Mouse (Mus musculus) midbrain, embryonic 11.5 days (tissue): ENCODE results near the gene Zdhhc13. TPM values are rescaled to one million over a fixed set of nuclear protein-coding genes. Genes with fewer than 3 reads are reported as not detected.

Experiments used
- ATAC-seq: fragments of 200-750 bp; cut with Nextera tagmentation; 2 replicates; pipeline ENCODE4 v1.8.0; 2017; ENCODE audit warnings: moderate TSS enrichment, moderate library complexity; ENCODE audit not compliant: low FRiP score
- DNase-seq: peaks from one replicate; pipeline ENCODE4 v3.0.0; 2015; ENCODE audit warnings: low spot score; ENCODE audit errors: missing footprints
- H3K27ac ChIP-seq: fragments of 300-500 bp; sonication (generic); 2 replicates; pipeline ENCODE4 v1.5.1; 2014; ENCODE audit warnings: low read depth, low read length
- H3K27me3 ChIP-seq: fragments of 300-500 bp; sonication (generic); 2 replicates; pipeline ENCODE4 v1.6.1; 2014; ENCODE audit warnings: mild to moderate bottlenecking, low read length, moderate library complexity, mixed read lengths; ENCODE audit not compliant: control insufficient read depth, insufficient read depth
- H3K36me3 ChIP-seq: fragments of 300-500 bp; sonication (generic); 2 replicates; pipeline ENCODE4 v1.6.1; 2014; ENCODE audit warnings: mild to moderate bottlenecking, low read length, moderate library complexity, mixed read lengths; ENCODE audit not compliant: control insufficient read depth, insufficient read depth
- H3K4me1 ChIP-seq: fragments of 300-500 bp; sonication (generic); 2 replicates; pipeline ENCODE4 v1.6.1; 2014; ENCODE audit warnings: low read length; ENCODE audit not compliant: control insufficient read depth, insufficient read depth
- H3K4me2 ChIP-seq: fragments of 300-500 bp; sonication (generic); 2 replicates; pipeline ENCODE4 v1.6.1; 2014; ENCODE audit warnings: mild to moderate bottlenecking, moderate library complexity
- H3K4me3 ChIP-seq: fragments of 300-500 bp; sonication (generic); 2 replicates; pipeline ENCODE4 v1.5.1; 2014; ENCODE audit warnings: low read depth, low read length
- H3K9ac ChIP-seq: fragments of 300-500 bp; sonication (generic); 2 replicates; pipeline ENCODE4 v1.6.1; 2014; ENCODE audit warnings: low read length
- H3K9me3 ChIP-seq: fragments of 300-500 bp; sonication (generic); 2 replicates; pipeline ENCODE4 v1.6.1; 2016; ENCODE audit warnings: low read length; ENCODE audit not compliant: control insufficient read depth
- WGBS: fragments of 180-500 bp; shearing (Covaris S2); extraction: QIAGEN DNeasy Blood & Tissue Kit; methylation state at CpG from one replicate; pipeline ENCODE4 v1.1.7; 2014; 5-methylcytosine and 5-hydroxymethylcytosine counted together
- polyA plus RNA-seq: library from polyadenylated mRNA; unstranded; fragments of >200 nt; fragmentation: Nextera tagmentation; extraction: Ambion mirVana; gene quantifications from 2 replicates; pipeline ENCODE4 v1.2.1, GENCODE M21; 2014

Zdhhc13 gene
- polyA plus RNA-seq, 1 experiment from 2014 or later = 37.4 TPM

DNA sequence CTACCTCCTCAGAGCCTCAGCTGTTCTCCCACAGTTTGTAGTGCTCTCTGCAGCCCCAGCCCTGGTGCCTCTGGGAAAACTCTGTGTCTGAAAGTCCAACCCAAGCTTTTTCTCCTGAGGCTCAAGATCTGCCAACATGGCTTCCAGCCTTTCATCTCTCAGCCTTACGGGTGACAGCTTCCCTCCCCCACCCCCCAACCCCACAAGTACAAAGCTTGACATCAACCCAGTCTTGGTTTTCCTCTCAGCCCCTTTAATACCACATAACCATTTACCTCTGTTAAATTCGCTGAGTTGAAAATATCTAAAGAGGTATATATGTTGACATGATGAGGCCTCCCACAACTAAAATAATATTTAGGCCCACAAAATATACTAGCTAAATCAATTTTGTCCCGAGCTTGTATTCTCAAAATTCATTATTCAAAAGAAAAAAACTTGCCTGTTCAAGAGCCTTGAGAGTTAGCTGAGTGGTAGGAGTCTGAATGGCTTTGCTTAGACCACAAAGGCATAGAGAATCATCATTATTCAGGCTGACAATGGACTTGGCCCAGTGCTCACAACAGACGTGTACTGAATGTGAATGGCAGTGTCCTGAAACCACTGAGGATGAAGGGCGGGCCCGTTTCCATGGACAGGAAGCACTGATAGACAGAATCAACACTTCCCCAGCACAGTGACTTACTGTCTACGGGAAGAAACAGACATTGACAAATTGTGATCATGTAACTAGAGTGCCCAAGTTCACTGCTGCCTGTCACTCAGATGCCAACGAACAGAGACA, 10.9 kb upstream of the Zdhhc13 start:
- 54% methylated on average over 8 of the region's 8 CpGs for WGBS
- no peak overlapping the region for H3K9ac ChIP-seq
- ATAC-seq (peak; percentile 94), DNase-seq (peak; percentile 84)
- no peaks in the 10 kb centered on the region for H3K36me3 ChIP-seq
- H3K4me1 ChIP-seq = peaks cover 4% of the 10 kb centered on the region; the same call in 1 of the 2 replicates
- no peak overlapping the region for H3K4me3 ChIP-seq
- H3K4me2 ChIP-seq = no peak overlapping the region
- H3K27me3 ChIP-seq = no peaks in the 10 kb centered on the region; the same call in 1 of the 2 replicates
- H3K9me3 ChIP-seq = no peaks in the 10 kb centered on the region
- H3K27ac ChIP-seq = peak overlapping the region; percentile 56

GRCm38 (mm10) chr7:48779110-48779509, 9.7 kb upstream of the Zdhhc13 start:
- DNase-seq (peak; percentile 33), ATAC-seq (no peak)
- Histone ChIP-seq H3K36me3 (no peaks in the 10 kb centered on the region), H3K9ac (no peak overlapping the region), H3K4me3 (no peak overlapping the region), H3K4me2 (no peak overlapping the region), H3K27ac (no peak overlapping the region), H3K27me3 (no peaks in the 10 kb centered on the region; the same call in 1 of the 2 replicates), H3K9me3 (no peaks in the 10 kb centered on the region), H3K4me1 (peaks cover 4% of the 10 kb centered on the region; the same call in 1 of the 2 replicates)
- WGBS = 76% methylated on average over 3 of the region's 3 CpGs

DNA sequence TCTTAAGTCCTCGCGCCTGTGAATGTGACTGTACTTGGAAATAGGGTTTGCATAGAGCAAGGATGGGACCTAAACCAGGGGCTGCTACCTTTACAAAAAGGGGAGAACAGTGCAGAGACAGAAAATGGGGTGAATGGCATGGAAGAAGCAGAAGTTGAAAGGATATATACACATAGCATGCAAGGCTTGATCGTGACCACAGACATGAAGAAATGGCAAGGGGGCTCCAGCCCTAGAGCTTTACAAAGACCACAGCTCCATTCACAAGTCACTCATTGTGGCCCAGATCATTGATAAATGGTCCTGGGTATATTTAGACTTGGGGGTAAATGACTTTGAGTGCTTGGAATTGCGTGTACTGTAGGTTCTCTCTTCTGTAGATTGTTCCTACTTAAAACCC, 6.4 kb upstream of the Zdhhc13 start:
- H3K4me2 ChIP-seq = no peak overlapping the region
- H3K4me1 ChIP-seq = peaks cover 3% of the 10 kb centered on the region; the same call in 1 of the 2 replicates
- no peaks in the 10 kb centered on the region for H3K9me3 ChIP-seq
- no peak for ATAC-seq
- no peak overlapping the region for H3K9ac ChIP-seq
- DNase-seq = no peak
- no peak overlapping the region for H3K4me3 ChIP-seq
- H3K27me3 ChIP-seq = no peaks in the 10 kb centered on the region; the same call in 1 of the 2 replicates
- H3K36me3 ChIP-seq = no peaks in the 10 kb centered on the region
- WGBS = 84% methylated on average over 4 of the region's 4 CpGs
- H3K27ac ChIP-seq = no peak overlapping the region

DNA sequence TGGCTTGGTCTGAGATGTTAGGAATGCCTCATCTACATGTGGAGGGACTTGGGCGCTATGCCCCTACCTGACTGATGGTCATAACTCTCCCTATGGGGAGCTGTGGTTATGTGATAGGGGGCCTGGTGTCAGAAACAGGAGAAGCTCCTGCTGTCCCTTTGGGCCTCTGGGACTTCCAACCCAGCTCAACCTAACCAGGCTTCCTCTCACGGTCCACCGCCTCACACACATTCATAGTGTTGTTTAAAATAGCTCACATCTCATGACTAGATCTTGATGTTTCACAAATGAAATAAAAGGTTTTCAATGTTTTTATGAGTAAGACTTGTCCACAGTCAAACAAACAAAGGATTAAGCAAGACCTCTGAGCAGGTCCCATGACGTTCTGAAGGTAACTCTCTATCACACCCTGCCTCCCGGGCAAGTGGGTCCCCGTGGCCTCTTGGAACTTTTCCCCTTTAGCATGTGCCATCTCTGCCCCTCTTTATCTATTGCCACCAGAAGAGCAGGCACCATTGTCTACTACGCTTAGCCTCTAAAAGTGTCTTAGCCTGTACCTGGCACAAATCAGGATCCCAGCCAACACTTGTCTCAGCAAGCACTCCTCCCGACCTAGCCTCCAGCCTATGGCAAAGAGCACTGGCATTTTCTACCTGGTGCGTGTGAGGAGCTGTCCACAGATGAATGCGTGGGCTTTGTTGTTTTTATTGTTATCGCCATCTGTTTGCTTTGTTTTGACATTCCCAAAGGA, 3.9 kb upstream of the Zdhhc13 start:
- H3K9ac ChIP-seq = no peak overlapping the region
- DNase-seq = no peak
- 89% methylated on average over 11 of the region's 11 CpGs for WGBS
- no peaks in the 10 kb centered on the region for H3K36me3 ChIP-seq
- no peak overlapping the region for H3K4me2 ChIP-seq
- H3K9me3 ChIP-seq = no peaks in the 10 kb centered on the region
- H3K4me1 ChIP-seq = peaks cover under 1% of the 10 kb centered on the region; the same call in 1 of the 2 replicates
- H3K4me3 ChIP-seq = no peak overlapping the region
- ATAC-seq = no peak
- H3K27me3 ChIP-seq = no peaks in the 10 kb centered on the region; the same call in 1 of the 2 replicates
- no peak overlapping the region for H3K27ac ChIP-seq

GRCm38 (mm10) chr7:48788348-48788747, 455 bp upstream of the Zdhhc13 start:
- peak overlapping the region; percentile 24; the same call in 1 of the 2 replicates for H3K4me2 ChIP-seq
- no peaks in the 10 kb centered on the region for H3K36me3 ChIP-seq
- no peak overlapping the region for H3K9ac ChIP-seq
- DNase-seq (no peak), ATAC-seq (peak; percentile 14; the same call in 1 of the 2 replicates)
- no peaks in the 10 kb centered on the region for H3K27me3 ChIP-seq
- no peaks in the 10 kb centered on the region for H3K9me3 ChIP-seq
- peaks cover 5% of the 10 kb centered on the region; the same call in 1 of the 2 replicates for H3K4me1 ChIP-seq
- H3K27ac ChIP-seq = no peak overlapping the region
- H3K4me3 ChIP-seq = peak overlapping the region; percentile 59; the same call in 1 of the 2 replicates
- WGBS = 68% methylated on average over 3 of the region's 3 CpGs

- ATAC-seq (no peak), DNase-seq (no peak)
- 79% methylated on average over 4 of the region's 4 CpGs for WGBS
- Histone ChIP-seq H3K4me1 (peaks cover 5% of the 10 kb centered on the region; the same call in 1 of the 2 replicates), H3K9me3 (no peaks in the 10 kb centered on the region), H3K27ac (no peak overlapping the region), H3K9ac (no peak overlapping the region), H3K36me3 (no peaks in the 10 kb centered on the region), H3K27me3 (no peaks in the 10 kb centered on the region), H3K4me3 (no peak overlapping the region), H3K4me2 (peak overlapping the region; percentile 63; the same call in 1 of the 2 replicates)
Measured at GRCm38 (mm10) chr7:48790117-48790516, 1.3 kb downstream of the Zdhhc13 start.

DNA sequence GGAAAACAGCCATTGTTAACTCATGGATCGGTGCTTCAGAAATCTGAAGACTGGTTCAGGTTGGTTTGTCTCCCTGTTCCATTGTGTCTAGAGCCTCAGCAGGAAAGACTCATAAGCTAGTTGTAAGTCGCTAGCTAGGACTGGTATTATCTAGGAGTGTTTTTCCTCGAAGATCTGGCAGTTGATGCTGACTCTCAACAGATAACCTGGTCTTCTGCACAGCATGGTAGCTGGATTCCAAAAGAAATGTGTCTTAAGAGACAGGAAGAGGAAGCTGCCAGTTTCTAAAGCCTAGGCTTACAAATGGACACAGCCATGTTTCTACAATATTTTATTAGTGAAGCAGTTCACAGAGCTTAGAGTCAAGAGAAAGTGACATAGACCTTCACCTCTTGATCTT, 2.6 kb downstream of the Zdhhc13 start:
- H3K4me1 ChIP-seq = peaks cover 5% of the 10 kb centered on the region; the same call in 1 of the 2 replicates
- no peak overlapping the region for H3K9ac ChIP-seq
- DNase-seq (no peak), ATAC-seq (no peak)
- H3K36me3 ChIP-seq = 0 out of 2 replicates have a peak, but pooled peaks cover 2% of the 10 kb centered on the region
- H3K4me2 ChIP-seq = no peak overlapping the region
- no peaks in the 10 kb centered on the region for H3K9me3 ChIP-seq
- H3K4me3 ChIP-seq = no peak overlapping the region
- 80% methylated on average over 3 of the region's 3 CpGs for WGBS
- H3K27ac ChIP-seq = no peak overlapping the region
- H3K27me3 ChIP-seq = no peaks in the 10 kb centered on the region

GRCm38 (mm10) chr7:48795130-48795529, 6.3 kb downstream of the Zdhhc13 start:
- Histone ChIP-seq H3K36me3 (0 out of 2 replicates have a peak, but pooled peaks cover 4% of the 10 kb centered on the region), H3K27me3 (no peaks in the 10 kb centered on the region), H3K9me3 (no peaks in the 10 kb centered on the region), H3K27ac (no peak overlapping the region), H3K4me2 (no peak overlapping the region), H3K4me1 (peaks cover 3% of the 10 kb centered on the region; the same call in 1 of the 2 replicates), H3K4me3 (no peak overlapping the region), H3K9ac (no peak overlapping the region)
- ATAC-seq (no peak), DNase-seq (no peak)
- WGBS = 90% methylated on average over 3 of the region's 3 CpGs

DNA sequence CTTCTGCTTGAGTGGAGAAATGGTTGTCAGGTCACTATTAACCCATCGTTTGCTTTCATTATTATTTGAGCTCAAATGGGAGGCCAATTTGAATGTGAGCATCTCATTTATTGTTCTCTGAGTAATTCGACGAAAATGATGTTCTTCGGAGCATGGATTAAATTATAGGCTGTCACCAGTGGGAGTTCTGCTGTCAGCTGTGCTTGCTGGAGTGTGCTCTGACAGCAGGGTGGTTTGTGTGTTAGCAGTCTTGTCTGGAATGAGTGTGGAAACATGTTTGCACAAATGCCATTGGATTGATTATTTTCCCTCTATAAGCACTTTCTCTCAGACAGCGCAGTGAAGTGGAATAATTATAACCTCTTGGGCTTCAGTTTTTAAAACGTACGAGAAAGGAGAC, 14.6 kb downstream of the Zdhhc13 start:
- Histone ChIP-seq H3K4me3 (no peak overlapping the region), H3K4me1 (no peaks in the 10 kb centered on the region), H3K27ac (no peak overlapping the region), H3K9me3 (no peaks in the 10 kb centered on the region), H3K9ac (no peak overlapping the region), H3K36me3 (peaks cover 12% of the 10 kb centered on the region; the same call in 1 of the 2 replicates), H3K27me3 (no peaks in the 10 kb centered on the region), H3K4me2 (no peak overlapping the region)
- DNase-seq (peak; percentile 59), ATAC-seq (no peak)
- 89% methylated on average over 7 of the region's 7 CpGs for WGBS
